Mouse (Mus musculus): ENCODE measurements around the gene Ino80b. TPM values are rescaled to one million over a fixed set of nuclear protein-coding genes. Genes with fewer than 3 reads are reported as not detected.

Gene Ino80b
- polyA plus RNA-seq, 1 experiment from 2014 or later = 19.4 TPM

DNA sequence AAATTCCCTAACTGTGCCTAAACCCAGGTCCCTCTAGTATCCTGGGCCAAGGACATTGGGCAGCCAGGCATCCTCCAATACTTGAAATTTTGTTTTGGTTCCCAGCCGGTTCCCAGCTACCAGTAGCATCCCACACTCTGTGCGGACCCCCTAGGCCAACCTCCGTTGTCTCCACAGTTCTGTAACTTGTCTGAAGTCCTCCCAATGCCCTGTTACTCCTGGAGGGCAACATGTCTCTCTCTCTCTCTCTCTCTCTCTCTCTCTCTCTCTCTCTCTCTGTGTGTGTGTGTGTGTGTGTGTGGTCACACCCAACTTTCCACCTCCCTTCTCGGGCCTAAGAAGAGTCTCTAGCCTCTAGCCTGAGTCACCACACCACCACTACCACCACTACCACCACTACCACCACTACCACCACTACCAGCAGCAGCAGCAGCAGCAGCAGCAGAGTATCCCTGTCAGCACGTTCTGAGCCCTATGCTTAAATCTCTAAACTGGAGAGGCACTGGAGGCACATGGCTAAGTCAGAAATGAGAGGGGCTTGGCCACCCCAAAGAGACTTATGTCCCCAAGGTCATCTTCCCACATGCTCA lies 11.2 kb upstream of the Ino80b start:
- Histone ChIP-seq H3K36me3 (ENCODE audit: control insufficient read depth, insufficient read depth, low read length) (no peaks in the 10 kb centered on the region), H3K4me3 (ENCODE audit: low read depth, low read length) (peak overlapping the region; percentile 51), H3K27me3 (ENCODE audit: control insufficient read depth, insufficient read depth, low read length) (peaks cover 7% of the 10 kb centered on the region), H3K9me3 (ENCODE audit: control insufficient read depth, low read length) (no peaks in the 10 kb centered on the region), H3K4me2 (peak overlapping the region; percentile 86), H3K4me1 (ENCODE audit: control insufficient read depth, insufficient read depth, low read length) (peaks cover 36% of the 10 kb centered on the region), H3K9ac (ENCODE audit: low read length) (peak overlapping the region; percentile 97), H3K27ac (ENCODE audit: low read depth, low read length) (peak overlapping the region; percentile 99)
- 7% methylated on average over 5 of the region's 5 CpGs for WGBS
- DNase-seq (ENCODE audit: low spot score, missing footprints) (peak; percentile 91), ATAC-seq (ENCODE audit: low FRiP score) (peak; percentile 6)

- no peak overlapping the region for H3K27ac ChIP-seq (ENCODE audit: low read depth, low read length)
Observed at GRCm38 (mm10) chr6:83135571-83136161, 10.4 kb upstream of the Ino80b start.

DNA sequence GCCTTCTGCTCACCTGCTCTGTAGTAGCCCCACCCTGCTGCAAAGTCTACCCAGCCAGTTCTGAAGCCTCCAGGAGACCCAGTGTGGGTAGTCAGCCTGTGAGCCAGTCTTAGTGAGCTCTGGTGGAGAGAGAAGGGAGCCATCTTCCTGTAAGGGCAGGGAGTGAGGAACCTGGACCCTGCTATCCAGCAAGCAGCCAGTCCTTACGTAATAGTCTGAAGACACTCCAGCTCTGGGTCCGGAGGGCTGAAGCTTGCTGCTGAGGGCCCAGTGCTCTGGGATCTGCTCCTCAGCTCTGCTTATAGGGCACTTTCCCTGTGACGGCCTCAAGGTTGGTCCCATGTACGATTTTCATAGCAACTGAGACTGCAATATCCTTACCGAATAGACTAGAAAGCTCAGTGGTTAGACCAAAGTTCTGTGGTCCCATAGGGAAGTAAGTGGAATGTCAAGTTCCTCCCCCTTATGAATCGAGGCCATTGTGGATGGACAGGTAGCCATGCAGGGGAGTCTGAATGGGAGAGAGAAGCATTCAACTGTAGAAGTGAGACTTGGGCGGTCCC lies 9.8 kb upstream of the Ino80b start, which contains the start of gene Rtkn:
Rtkn (plus strand) TSS at position 513 of the 563 bp plus-strand sequence.
- ATAC-seq (ENCODE audit: low FRiP score) = no peak
- Histone ChIP-seq H3K27me3 (ENCODE audit: control insufficient read depth, insufficient read depth, low read length) (peaks cover 7% of the 10 kb centered on the region), H3K36me3 (ENCODE audit: control insufficient read depth, insufficient read depth, low read length) (no peaks in the 10 kb centered on the region), H3K27ac (ENCODE audit: low read depth, low read length) (peak within 1 kb of the TSS; percentile 99; the same call in 1 of the 2 replicates), H3K4me3 (ENCODE audit: low read depth, low read length) (peak within 1 kb of the TSS; percentile 26), H3K4me1 (ENCODE audit: control insufficient read depth, insufficient read depth, low read length) (peaks cover 36% of the 10 kb centered on the region), H3K9ac (ENCODE audit: low read length) (peak within 1 kb of the TSS; percentile 97), H3K4me2 (peak within 1 kb of the TSS; percentile 86), H3K9me3 (ENCODE audit: control insufficient read depth, low read length) (no peaks in the 10 kb centered on the region)
- 53% methylated on average over 7 of the region's 7 CpGs for WGBS
- DNase-seq (ENCODE audit: low spot score, missing footprints) = no peak

More at GRCm38 (mm10) chr6:83135571-83136161, 10.4 kb upstream of the Ino80b start:
- Histone ChIP-seq H3K36me3 (ENCODE audit: control insufficient read depth, insufficient read depth, low read length) (no peaks in the 10 kb centered on the region), H3K4me1 (ENCODE audit: control insufficient read depth, insufficient read depth, low read length) (peaks cover 36% of the 10 kb centered on the region), H3K4me3 (ENCODE audit: low read depth, low read length) (peak overlapping the region; percentile 26), H3K9me3 (ENCODE audit: control insufficient read depth, low read length) (no peaks in the 10 kb centered on the region), H3K9ac (ENCODE audit: low read length) (peak overlapping the region; percentile 97), H3K27me3 (ENCODE audit: control insufficient read depth, insufficient read depth, low read length) (peaks cover 7% of the 10 kb centered on the region), H3K4me2 (peak overlapping the region; percentile 86)
- DNase-seq (ENCODE audit: low spot score, missing footprints) (peak; percentile 89), ATAC-seq (ENCODE audit: low FRiP score) (no peak)
- 2% methylated on average over 37 of the region's 37 CpGs for WGBS

DNA sequence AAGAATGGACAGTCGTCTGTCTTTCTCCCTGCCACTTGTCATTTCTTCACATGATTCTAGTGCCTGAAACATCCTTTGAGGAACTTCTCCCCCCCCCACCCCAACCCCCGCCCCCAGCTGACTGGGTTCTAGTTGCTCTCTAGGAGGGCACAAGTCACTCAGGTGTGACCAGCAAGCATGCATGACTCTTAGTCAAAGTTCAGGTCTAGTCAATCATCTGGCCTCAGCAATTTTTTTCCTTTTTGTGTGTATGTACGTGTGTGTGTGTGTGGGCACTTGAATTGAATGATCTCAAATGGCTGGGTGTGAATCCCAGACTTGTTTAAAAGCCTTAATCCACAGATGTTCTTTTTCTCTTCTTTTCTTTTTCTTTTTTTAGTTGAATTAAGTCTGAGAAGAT lies 9.0 kb upstream of the Ino80b start:
- 60% methylated on average over 3 of the region's 3 CpGs for WGBS
- Histone ChIP-seq H3K27ac (ENCODE audit: low read depth, low read length) (no peak overlapping the region), H3K9ac (ENCODE audit: low read length) (no peak overlapping the region), H3K9me3 (ENCODE audit: control insufficient read depth, low read length) (no peaks in the 10 kb centered on the region), H3K36me3 (ENCODE audit: control insufficient read depth, insufficient read depth, low read length) (no peaks in the 10 kb centered on the region), H3K4me1 (ENCODE audit: control insufficient read depth, insufficient read depth, low read length) (peaks cover 32% of the 10 kb centered on the region), H3K27me3 (ENCODE audit: control insufficient read depth, insufficient read depth, low read length) (peaks cover 7% of the 10 kb centered on the region), H3K4me2 (no peak overlapping the region), H3K4me3 (ENCODE audit: low read depth, low read length) (no peak overlapping the region)
- DNase-seq (ENCODE audit: low spot score, missing footprints) (no peak), ATAC-seq (ENCODE audit: low FRiP score) (no peak)

GRCm38 (mm10) chr6:83132176-83132919 lies 7.1 kb upstream of the Ino80b start:
- Histone ChIP-seq H3K27me3 (ENCODE audit: control insufficient read depth, insufficient read depth, low read length) (peaks cover 7% of the 10 kb centered on the region), H3K9me3 (ENCODE audit: control insufficient read depth, low read length) (no peaks in the 10 kb centered on the region), H3K27ac (ENCODE audit: low read depth, low read length) (no peak overlapping the region), H3K4me2 (no peak overlapping the region), H3K36me3 (ENCODE audit: control insufficient read depth, insufficient read depth, low read length) (no peaks in the 10 kb centered on the region), H3K9ac (ENCODE audit: low read length) (no peak overlapping the region), H3K4me1 (ENCODE audit: control insufficient read depth, insufficient read depth, low read length) (peaks cover 20% of the 10 kb centered on the region), H3K4me3 (ENCODE audit: low read depth, low read length) (no peak overlapping the region)
- DNase-seq (ENCODE audit: low spot score, missing footprints) = no peak
- no peak for ATAC-seq (ENCODE audit: low FRiP score)
- whole genome bisulfite sequencing = 88% methylated on average over 9 of the region's 9 CpGs

GRCm38 (mm10) chr6:83131469-83132034 lies 6.3 kb upstream of the Ino80b start:
- H3K27me3 ChIP-seq (ENCODE audit: control insufficient read depth, insufficient read depth, low read length) = peaks cover 7% of the 10 kb centered on the region
- H3K9ac ChIP-seq (ENCODE audit: low read length) = no peak overlapping the region
- no peak overlapping the region for H3K27ac ChIP-seq (ENCODE audit: low read depth, low read length)
- peaks cover 12% of the 10 kb centered on the region for H3K4me1 ChIP-seq (ENCODE audit: control insufficient read depth, insufficient read depth, low read length)
- H3K4me3 ChIP-seq (ENCODE audit: low read depth, low read length) = no peak overlapping the region
- H3K9me3 ChIP-seq (ENCODE audit: control insufficient read depth, low read length) = no peaks in the 10 kb centered on the region
- ATAC-seq (ENCODE audit: low FRiP score) (no peak), DNase-seq (ENCODE audit: low spot score, missing footprints) (no peak)
- 85% methylated on average over 6 of the region's 6 CpGs for WGBS
- no peak overlapping the region for H3K4me2 ChIP-seq
- no peaks in the 10 kb centered on the region for H3K36me3 ChIP-seq (ENCODE audit: control insufficient read depth, insufficient read depth, low read length)

DNA sequence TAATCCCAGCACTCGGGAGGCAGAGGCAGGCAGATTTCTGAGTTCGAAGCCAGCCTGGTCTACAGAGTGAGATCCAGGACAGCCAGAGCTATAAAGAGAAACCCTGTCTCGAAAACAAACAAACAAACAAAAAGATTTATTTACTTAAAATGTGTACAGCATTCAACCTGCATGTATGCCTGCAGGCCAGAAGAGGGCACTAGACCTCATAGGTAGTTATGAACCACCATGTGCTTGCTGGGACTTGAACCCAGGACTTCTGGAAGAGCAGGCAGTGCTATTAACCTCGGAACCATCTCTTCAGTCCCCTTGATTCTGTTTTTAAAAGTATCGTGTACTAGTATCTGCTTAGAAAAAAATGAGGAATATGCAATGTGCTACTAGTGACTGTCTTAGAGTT lies 2.2 kb upstream of the Ino80b start:
- Histone ChIP-seq H3K9ac (ENCODE audit: low read length) (no peak overlapping the region), H3K36me3 (ENCODE audit: control insufficient read depth, insufficient read depth, low read length) (no peaks in the 10 kb centered on the region), H3K4me2 (no peak overlapping the region), H3K9me3 (ENCODE audit: control insufficient read depth, low read length) (no peaks in the 10 kb centered on the region), H3K4me1 (ENCODE audit: control insufficient read depth, insufficient read depth, low read length) (peaks cover 20% of the 10 kb centered on the region), H3K4me3 (ENCODE audit: low read depth, low read length) (no peak overlapping the region), H3K27me3 (ENCODE audit: control insufficient read depth, insufficient read depth, low read length) (no peaks in the 10 kb centered on the region), H3K27ac (ENCODE audit: low read depth, low read length) (no peak overlapping the region)
- 94% methylated on average over 5 of the region's 5 CpGs for WGBS
- DNase-seq (ENCODE audit: low spot score, missing footprints) = no peak
- ATAC-seq (ENCODE audit: low FRiP score) = no peak

- peak; percentile 1; the same call in 1 of the 2 replicates for ATAC-seq (ENCODE audit: low FRiP score)
- peaks cover 32% of the 10 kb centered on the region for H3K4me1 ChIP-seq (ENCODE audit: control insufficient read depth, insufficient read depth, low read length)
- H3K9me3 ChIP-seq (ENCODE audit: control insufficient read depth, low read length) = no peaks in the 10 kb centered on the region
- peak; percentile 99 for DNase-seq (ENCODE audit: low spot score, missing footprints)
- no peaks in the 10 kb centered on the region for H3K36me3 ChIP-seq (ENCODE audit: control insufficient read depth, insufficient read depth, low read length)
- H3K27me3 ChIP-seq (ENCODE audit: control insufficient read depth, insufficient read depth, low read length) = no peaks in the 10 kb centered on the region
- peak overlapping the region; percentile 72 for H3K4me3 ChIP-seq (ENCODE audit: low read depth, low read length)
- peak overlapping the region; percentile 85 for H3K4me2 ChIP-seq
- peak overlapping the region; percentile 48; the same call in 1 of the 2 replicates for H3K27ac ChIP-seq (ENCODE audit: low read depth, low read length)
- peak overlapping the region; percentile 80 for H3K9ac ChIP-seq (ENCODE audit: low read length)
- WGBS = under 1% methylated on average over 30 of the region's 30 CpGs
Observed at GRCm38 (mm10) chr6:83124851-83125312, 349 bp downstream of the Ino80b start.

All from midbrain, embryonic 11.5 days (tissue).